Mouse (Mus musculus): ENCODE data around the gene Serinc5. TPM values are rescaled to one million over a fixed set of nuclear protein-coding genes. Genes with fewer than 3 reads are reported as not detected.

The Serinc5 gene
- polyA plus RNA-seq, 1 experiment from 2014 or later: 11.0 TPM

- no peak for ATAC-seq (ENCODE audit: insufficient number of reproducible peaks, insufficient read depth, low FRiP score, low read depth)
- WGBS: 55% methylated on average over 2 of the region's 2 CpGs
Observed at GRCm38 (mm10) chr13:92650956-92651355, 40.1 kb downstream of the Serinc5 start.

GRCm38 (mm10) chr13:92652498-92652897, 41.6 kb downstream of the Serinc5 start:
- H3K9me3 ChIP-seq (ENCODE audit: control insufficient read depth, low read length): no peaks in the 10 kb centered on the region
- no peaks in the 10 kb centered on the region for H3K36me3 ChIP-seq (ENCODE audit: control insufficient read depth, insufficient read depth, low read length)
- H3K27ac ChIP-seq (replicated peaks in 1 of 2; ENCODE audit: control insufficient read depth in 1 of 2, insufficient read depth in 1 of 2, low read depth in 2 of 2, low read length in 2 of 2): no peak overlapping the region
- ATAC-seq (ENCODE audit: insufficient number of reproducible peaks, insufficient read depth, low FRiP score, low read depth): no peak
- 86% methylated on average over 2 of the region's 2 CpGs for WGBS
- no peak overlapping the region for H3K4me3 ChIP-seq (ENCODE audit: control insufficient read depth in 1 of 2, insufficient read depth in 1 of 2, low read depth in 1 of 2, low read length in 2 of 2)
- no peaks in the 10 kb centered on the region for H3K27me3 ChIP-seq (ENCODE audit: control insufficient read depth, insufficient read depth, low read length)
- peaks cover 11 to 19% of the 10 kb centered on the region in 2 experiments for H3K4me1 ChIP-seq (ENCODE audit: control insufficient read depth in 2 of 2, insufficient read depth in 2 of 2, low read length in 2 of 2)
- H3K9ac ChIP-seq (ENCODE audit: low read length): no peak overlapping the region
- H3K4me2 ChIP-seq (ENCODE audit: low read length): no peak overlapping the region

More at GRCm38 (mm10) chr13:92650956-92651355, 40.1 kb downstream of the Serinc5 start:
- Histone ChIP-seq H3K4me1 (ENCODE audit: control insufficient read depth in 2 of 2, insufficient read depth in 2 of 2, low read length in 2 of 2) (peaks cover 10 to 19% of the 10 kb centered on the region in 2 experiments), H3K27ac (replicated peaks in 1 of 2; ENCODE audit: control insufficient read depth in 1 of 2, insufficient read depth in 1 of 2, low read depth in 2 of 2, low read length in 2 of 2) (peak overlapping the region in 1 of 2 experiments; percentile 47; a peak in 1 of 4 replicates), H3K4me2 (ENCODE audit: low read length) (no peak overlapping the region), H3K9ac (ENCODE audit: low read length) (no peak overlapping the region), H3K27me3 (ENCODE audit: control insufficient read depth, insufficient read depth, low read length) (no peaks in the 10 kb centered on the region), H3K9me3 (ENCODE audit: control insufficient read depth, low read length) (no peaks in the 10 kb centered on the region), H3K4me3 (ENCODE audit: control insufficient read depth in 1 of 2, insufficient read depth in 1 of 2, low read depth in 1 of 2, low read length in 2 of 2) (no peak overlapping the region), H3K36me3 (ENCODE audit: control insufficient read depth, insufficient read depth, low read length) (no peaks in the 10 kb centered on the region)

- 8% methylated on average over 5 of the region's 5 CpGs for WGBS
- Histone ChIP-seq H3K4me2 (ENCODE audit: low read length) (peak overlapping the region; percentile 37), H3K27ac (replicated peaks in 1 of 2; ENCODE audit: control insufficient read depth in 1 of 2, insufficient read depth in 1 of 2, low read depth in 2 of 2, low read length in 2 of 2) (peak overlapping the region; percentile 36 to 64; a peak in 3 of 4 replicates)
Observed at GRCm38 (mm10) chr13:92653283-92653682, 42.4 kb downstream of the Serinc5 start.

GRCm38 (mm10) chr13:92656815-92657513, 46.1 kb downstream of the Serinc5 start:
- 57% methylated on average over 4 of the region's 4 CpGs for WGBS
- no peak for ATAC-seq (ENCODE audit: insufficient number of reproducible peaks, insufficient read depth, low FRiP score, low read depth)
- no peak overlapping the region for H3K4me3 ChIP-seq (ENCODE audit: control insufficient read depth in 1 of 2, insufficient read depth in 1 of 2, low read depth in 1 of 2, low read length in 2 of 2)
- no peaks in the 10 kb centered on the region for H3K27me3 ChIP-seq (ENCODE audit: control insufficient read depth, insufficient read depth, low read length)
- no peak overlapping the region for H3K4me2 ChIP-seq (ENCODE audit: low read length)
- no peak overlapping the region for H3K27ac ChIP-seq (replicated peaks in 1 of 2; ENCODE audit: control insufficient read depth in 1 of 2, insufficient read depth in 1 of 2, low read depth in 2 of 2, low read length in 2 of 2)
- peaks cover 11 to 12% of the 10 kb centered on the region in 2 experiments for H3K4me1 ChIP-seq (ENCODE audit: control insufficient read depth in 2 of 2, insufficient read depth in 2 of 2, low read length in 2 of 2)
- peaks cover 7% of the 10 kb centered on the region; the same call in 1 of the 2 replicates for H3K36me3 ChIP-seq (ENCODE audit: control insufficient read depth, insufficient read depth, low read length)
- no peaks in the 10 kb centered on the region for H3K9me3 ChIP-seq (ENCODE audit: control insufficient read depth, low read length)
- no peak overlapping the region for H3K9ac ChIP-seq (ENCODE audit: low read length)

More at GRCm38 (mm10) chr13:92653283-92653682, 42.4 kb downstream of the Serinc5 start:
- Histone ChIP-seq H3K4me1 (ENCODE audit: control insufficient read depth in 2 of 2, insufficient read depth in 2 of 2, low read length in 2 of 2) (peaks cover 11 to 19% of the 10 kb centered on the region in 2 experiments), H3K27me3 (ENCODE audit: control insufficient read depth, insufficient read depth, low read length) (no peaks in the 10 kb centered on the region), H3K9ac (ENCODE audit: low read length) (no peak overlapping the region), H3K4me3 (ENCODE audit: control insufficient read depth in 1 of 2, insufficient read depth in 1 of 2, low read depth in 1 of 2, low read length in 2 of 2) (no peak overlapping the region), H3K36me3 (ENCODE audit: control insufficient read depth, insufficient read depth, low read length) (no peaks in the 10 kb centered on the region), H3K9me3 (ENCODE audit: control insufficient read depth, low read length) (no peaks in the 10 kb centered on the region)
- ATAC-seq (ENCODE audit: insufficient number of reproducible peaks, insufficient read depth, low FRiP score, low read depth): no peak

GRCm38 (mm10) chr13:92659611-92660010, 48.7 kb downstream of the Serinc5 start:
- H3K4me1 ChIP-seq (ENCODE audit: control insufficient read depth in 2 of 2, insufficient read depth in 2 of 2, low read length in 2 of 2): peaks cover 0 to 2% of the 10 kb centered on the region in 2 experiments; a peak in 1 of 4 replicates
- H3K36me3 ChIP-seq (ENCODE audit: control insufficient read depth, insufficient read depth, low read length): peaks cover 7% of the 10 kb centered on the region; the same call in 1 of the 2 replicates
- H3K27me3 ChIP-seq (ENCODE audit: control insufficient read depth, insufficient read depth, low read length): no peaks in the 10 kb centered on the region
- no peak overlapping the region for H3K4me2 ChIP-seq (ENCODE audit: low read length)
- H3K27ac ChIP-seq (replicated peaks in 1 of 2; ENCODE audit: control insufficient read depth in 1 of 2, insufficient read depth in 1 of 2, low read depth in 2 of 2, low read length in 2 of 2): no peak overlapping the region
- ATAC-seq (ENCODE audit: insufficient number of reproducible peaks, insufficient read depth, low FRiP score, low read depth): no peak
- no peaks in the 10 kb centered on the region for H3K9me3 ChIP-seq (ENCODE audit: control insufficient read depth, low read length)
- whole genome bisulfite sequencing: 79% methylated on average over 3 of the region's 3 CpGs
- H3K9ac ChIP-seq (ENCODE audit: low read length): no peak overlapping the region
- no peak overlapping the region for H3K4me3 ChIP-seq (ENCODE audit: control insufficient read depth in 1 of 2, insufficient read depth in 1 of 2, low read depth in 1 of 2, low read length in 2 of 2)

GRCm38 (mm10) chr13:92662555-92663286, 51.8 kb downstream of the Serinc5 start:
- WGBS: 73% methylated on average over 8 of the region's 8 CpGs
- H3K4me3 ChIP-seq (ENCODE audit: control insufficient read depth in 1 of 2, insufficient read depth in 1 of 2, low read depth in 1 of 2, low read length in 2 of 2): no peak overlapping the region
- no peak overlapping the region for H3K9ac ChIP-seq (ENCODE audit: low read length)
- peaks cover 3 to 8% of the 10 kb centered on the region in 2 experiments; a peak in 2 of 4 replicates for H3K4me1 ChIP-seq (ENCODE audit: control insufficient read depth in 2 of 2, insufficient read depth in 2 of 2, low read length in 2 of 2)
- no peak overlapping the region for H3K4me2 ChIP-seq (ENCODE audit: low read length)
- H3K27ac ChIP-seq (replicated peaks in 1 of 2; ENCODE audit: control insufficient read depth in 1 of 2, insufficient read depth in 1 of 2, low read depth in 2 of 2, low read length in 2 of 2): no peak overlapping the region
- H3K36me3 ChIP-seq (ENCODE audit: control insufficient read depth, insufficient read depth, low read length): peaks cover 7% of the 10 kb centered on the region; the same call in 1 of the 2 replicates
- no peaks in the 10 kb centered on the region for H3K9me3 ChIP-seq (ENCODE audit: control insufficient read depth, low read length)
- no peaks in the 10 kb centered on the region for H3K27me3 ChIP-seq (ENCODE audit: control insufficient read depth, insufficient read depth, low read length)
- ATAC-seq (ENCODE audit: insufficient number of reproducible peaks, insufficient read depth, low FRiP score, low read depth): 0 out of 2 replicates have a peak, but pooled peaks have one; percentile 28

GRCm38 (mm10) chr13:92665008-92665407, 54.1 kb downstream of the Serinc5 start:
- Histone ChIP-seq H3K9me3 (ENCODE audit: control insufficient read depth, low read length) (no peaks in the 10 kb centered on the region), H3K36me3 (ENCODE audit: control insufficient read depth, insufficient read depth, low read length) (peaks cover 7% of the 10 kb centered on the region; the same call in 1 of the 2 replicates), H3K9ac (ENCODE audit: low read length) (no peak overlapping the region), H3K4me1 (ENCODE audit: control insufficient read depth in 2 of 2, insufficient read depth in 2 of 2, low read length in 2 of 2) (peaks cover 3 to 8% of the 10 kb centered on the region in 2 experiments; a peak in 2 of 4 replicates), H3K4me3 (ENCODE audit: control insufficient read depth in 1 of 2, insufficient read depth in 1 of 2, low read depth in 1 of 2, low read length in 2 of 2) (no peak overlapping the region), H3K27ac (replicated peaks in 1 of 2; ENCODE audit: control insufficient read depth in 1 of 2, insufficient read depth in 1 of 2, low read depth in 2 of 2, low read length in 2 of 2) (no peak overlapping the region), H3K4me2 (ENCODE audit: low read length) (no peak overlapping the region), H3K27me3 (ENCODE audit: control insufficient read depth, insufficient read depth, low read length) (no peaks in the 10 kb centered on the region)
- no peak for ATAC-seq (ENCODE audit: insufficient number of reproducible peaks, insufficient read depth, low FRiP score, low read depth)
- 62% methylated on average over 4 of the region's 4 CpGs for WGBS
